ENCODE assay signal across 15 mouse cellular contexts in the genomic region with DNA sequence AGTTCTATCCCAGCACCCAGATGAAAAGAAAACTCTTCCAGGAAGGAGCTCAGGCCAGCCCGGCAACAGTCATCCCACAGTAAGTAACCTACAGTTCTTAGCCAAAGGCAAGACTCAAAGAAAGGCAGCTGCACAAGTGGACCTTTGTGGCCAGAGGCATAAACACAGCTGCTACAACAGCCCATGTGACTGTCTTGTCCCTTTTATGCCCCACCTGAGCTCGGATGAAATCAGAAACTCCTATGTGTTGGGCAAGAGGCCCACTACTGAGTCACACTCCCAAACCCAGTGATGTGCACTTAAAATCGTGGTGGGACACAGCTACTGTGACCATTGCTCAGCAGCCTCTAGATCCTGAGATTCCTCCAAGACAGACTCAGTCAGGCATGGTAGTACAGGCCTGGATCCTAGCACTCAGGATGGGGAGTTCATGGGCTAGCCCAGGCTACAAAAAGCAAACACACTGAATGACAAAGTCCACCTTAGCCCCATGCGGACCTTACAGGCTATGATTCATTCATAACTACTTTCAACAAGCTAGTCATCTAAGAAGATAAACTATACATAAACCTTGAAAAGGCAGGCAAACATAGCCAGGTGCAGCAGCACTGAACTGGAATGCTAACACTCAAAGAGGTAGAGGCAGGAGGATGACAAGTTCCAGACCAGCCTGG. TPM values are rescaled to one million over a fixed set of nuclear protein-coding genes. Genes with fewer than 3 reads are reported as not detected.
DNase-seq lines count a peak whose midpoint lies in the region; ATAC-seq and TF ChIP-seq lines count a peak whose summit lies in the region.
"Had no signal": no experiment of that assay in that cellular context is flagged by ENCODE, and none has a peak within 500 bp of the region (broad histone marks: within the 10 kb centered on the region; RNA-seq: fewer than 3 reads in every experiment).

No protein-coding gene starts in this region.

- H3K27ac ChIP-seq in forebrain, embryonic 12.5 days = peak overlapping the region; percentile 14; the same call in 1 of the 2 replicates
- H3K27ac ChIP-seq in forebrain, embryonic 10.5 days = no peak overlapping the region
- no peak overlapping the region for H3K27ac ChIP-seq in midbrain, embryonic 11.5 days (ENCODE audit: low read depth, low read length)
- no peak overlapping the region for H3K27ac ChIP-seq in midbrain, embryonic 10.5 days (replicated peaks)
- H3K27ac ChIP-seq in embryonic facial prominence, embryonic 14.5 days (replicated peaks; ENCODE audit: low read depth, low read length) = no peak overlapping the region
- peak overlapping the region; percentile 40; the same call in 1 of the 2 replicates for H3K27ac ChIP-seq in stomach, postnatal 0 days (replicated peaks)
- H3K27ac ChIP-seq: heart, embryonic 10.5 days; liver, embryonic 14.5 days had no signal

- no peak for ATAC-seq in forebrain, embryonic 12.5 days (ENCODE audit: low FRiP score)
- no peak for ATAC-seq in midbrain, embryonic 11.5 days (ENCODE audit: low FRiP score)
- ATAC-seq in embryonic facial prominence, embryonic 14.5 days (ENCODE audit: low read depth) = no peak
- peak; percentile 56; the same call in 1 of the 2 replicates for ATAC-seq in stomach, postnatal 0 days (ENCODE audit: low FRiP score, low TSS enrichment)
- ATAC-seq: forebrain, embryonic 16.5 days; inflammation-experienced regulatory T-cells, adult 6 months had no signal

- peaks cover 14% of the 10 kb centered on the region for H3K4me1 ChIP-seq in forebrain, embryonic 12.5 days
- peaks cover 32% of the 10 kb centered on the region for H3K4me1 ChIP-seq in forebrain, embryonic 10.5 days
- H3K4me1 ChIP-seq in midbrain, embryonic 11.5 days (ENCODE audit: control insufficient read depth, insufficient read depth, low read length) = no peaks in the 10 kb centered on the region
- H3K4me1 ChIP-seq in midbrain, embryonic 10.5 days = peaks cover 14% of the 10 kb centered on the region
- peaks cover 8% of the 10 kb centered on the region for H3K4me1 ChIP-seq in embryonic facial prominence, embryonic 14.5 days (ENCODE audit: control insufficient read depth, insufficient read depth, low read length)
- H3K4me1 ChIP-seq in stomach, postnatal 0 days (replicated peaks; ENCODE audit: control insufficient read depth, insufficient read depth) = no peaks in the 10 kb centered on the region

- H3K27me3 ChIP-seq in forebrain, embryonic 12.5 days = no peaks in the 10 kb centered on the region
- H3K27me3 ChIP-seq in forebrain, embryonic 10.5 days (ENCODE audit: poor library complexity, severe bottlenecking) = no peaks in the 10 kb centered on the region
- H3K27me3 ChIP-seq in midbrain, embryonic 11.5 days (ENCODE audit: control insufficient read depth, insufficient read depth, low read length) = no peaks in the 10 kb centered on the region
- no peaks in the 10 kb centered on the region for H3K27me3 ChIP-seq in midbrain, embryonic 10.5 days (ENCODE audit: low read depth, poor library complexity, severe bottlenecking)
- no peaks in the 10 kb centered on the region for H3K27me3 ChIP-seq in embryonic facial prominence, embryonic 14.5 days (replicated peaks; ENCODE audit: control insufficient read depth, insufficient read depth, low read length)
- no peaks in the 10 kb centered on the region for H3K27me3 ChIP-seq in stomach, postnatal 0 days (ENCODE audit: control insufficient read depth, insufficient read depth, low read length)

- DNase-seq in forebrain, embryonic 10.5 days (ENCODE audit: extremely low spot score, low spot score) = no peak
- DNase-seq in midbrain, embryonic 11.5 days (ENCODE audit: low spot score, missing footprints) = peak; percentile 65
- DNase-seq in midbrain, embryonic 10.5 days (ENCODE audit: low spot score) = no peak
- peak; percentile 41 for DNase-seq in embryonic facial prominence, embryonic 14.5 days (ENCODE audit: low spot score)
- peak; percentile 18 for DNase-seq in stomach, postnatal 0 days (ENCODE audit: low spot score)
- no peak for DNase-seq in urinary bladder, postnatal 14 days (ENCODE audit: low spot score)
- no peak for DNase-seq in ovary, postnatal 14 days (ENCODE audit: low spot score)
- DNase-seq: cerebellum, postnatal 10 days; lung, postnatal 10 days; midbrain, embryonic 14.5 days had no signal

- TF ChIP-seq EP300 in stomach, postnatal 0 days (optimal IDR thresholded peaks at IDR 0.05) = no peak

- no peak overlapping the region for H3K4me3 ChIP-seq in forebrain, embryonic 12.5 days (replicated peaks)
- H3K4me3 ChIP-seq in forebrain, embryonic 10.5 days = no peak overlapping the region
- H3K4me3 ChIP-seq in midbrain, embryonic 11.5 days (ENCODE audit: low read depth, low read length) = no peak overlapping the region
- no peak overlapping the region for H3K4me3 ChIP-seq in midbrain, embryonic 10.5 days
- H3K4me3 ChIP-seq in embryonic facial prominence, embryonic 14.5 days (ENCODE audit: low read depth, low read length) = no peak overlapping the region
- no peak overlapping the region for H3K4me3 ChIP-seq in stomach, postnatal 0 days (ENCODE audit: low read depth, low read length)
- H3K4me3 ChIP-seq: heart, embryonic 10.5 days had no signal

- no peak for TF ChIP-seq CTCF in stomach, postnatal 0 days (IDR thresholded peaks at IDR 0.05; ENCODE audit: low read depth)

- no peak overlapping the region for H3K9ac ChIP-seq in forebrain, embryonic 12.5 days
- H3K9ac ChIP-seq in midbrain, embryonic 11.5 days (ENCODE audit: low read length) = no peak overlapping the region
- H3K9ac ChIP-seq in embryonic facial prominence, embryonic 14.5 days (ENCODE audit: low read depth, low read length) = no peak overlapping the region
- no peak overlapping the region for H3K9ac ChIP-seq in stomach, postnatal 0 days (ENCODE audit: low read length)
- H3K9ac ChIP-seq: liver, embryonic 14.5 days had no signal

- 72% methylated on average over 4 of the region's 4 CpGs for WGBS in forebrain, embryonic 12.5 days
- WGBS in forebrain, embryonic 10.5 days = 70% methylated on average over 4 of the region's 4 CpGs
- 87% methylated on average over 4 of the region's 4 CpGs for whole genome bisulfite sequencing in midbrain, embryonic 11.5 days
- WGBS in midbrain, embryonic 10.5 days = 72% methylated on average over 4 of the region's 4 CpGs
- 49% methylated on average over 4 of the region's 4 CpGs for WGBS in embryonic facial prominence, embryonic 14.5 days
- WGBS in stomach, postnatal 0 days = 36% methylated on average over 4 of the region's 4 CpGs

- H3K4me2 ChIP-seq in forebrain, embryonic 12.5 days = no peak overlapping the region
- H3K4me2 ChIP-seq in midbrain, embryonic 11.5 days = no peak overlapping the region
- H3K4me2 ChIP-seq in embryonic facial prominence, embryonic 14.5 days (ENCODE audit: low read depth, low read length) = no peak overlapping the region
- no peak overlapping the region for H3K4me2 ChIP-seq in stomach, postnatal 0 days (replicated peaks; ENCODE audit: low read depth)

- H3K9me3 ChIP-seq in forebrain, embryonic 12.5 days = no peaks in the 10 kb centered on the region
- H3K9me3 ChIP-seq in forebrain, embryonic 10.5 days = no peaks in the 10 kb centered on the region
- no peaks in the 10 kb centered on the region for H3K9me3 ChIP-seq in midbrain, embryonic 11.5 days (ENCODE audit: control insufficient read depth, low read length)
- H3K9me3 ChIP-seq in midbrain, embryonic 10.5 days (replicated peaks) = no peaks in the 10 kb centered on the region
- no peaks in the 10 kb centered on the region for H3K9me3 ChIP-seq in embryonic facial prominence, embryonic 14.5 days (ENCODE audit: control insufficient read depth, low read length)
- no peaks in the 10 kb centered on the region for H3K9me3 ChIP-seq in stomach, postnatal 0 days (ENCODE audit: control insufficient read depth, low read length)
- H3K9me3 ChIP-seq: heart, embryonic 10.5 days had no signal

- peaks cover 45% of the 10 kb centered on the region for H3K36me3 ChIP-seq in forebrain, embryonic 12.5 days (replicated peaks)
- H3K36me3 ChIP-seq in forebrain, embryonic 10.5 days (replicated peaks) = peaks cover 96% of the 10 kb centered on the region
- peaks cover 11% of the 10 kb centered on the region for H3K36me3 ChIP-seq in midbrain, embryonic 11.5 days (ENCODE audit: control insufficient read depth, insufficient read depth, low read length)
- H3K36me3 ChIP-seq in midbrain, embryonic 10.5 days = peaks cover 83% of the 10 kb centered on the region
- peaks cover 25% of the 10 kb centered on the region for H3K36me3 ChIP-seq in embryonic facial prominence, embryonic 14.5 days (ENCODE audit: control insufficient read depth, insufficient read depth, low read length)
- H3K36me3 ChIP-seq in stomach, postnatal 0 days (ENCODE audit: control insufficient read depth, insufficient read depth, low read length) = peaks cover 3% of the 10 kb centered on the region

RNA-seq across cellular contexts. Expression of gene Dnmt1, which starts 14.9 kb away (rescaled TPM):
- polyA plus RNA-seq in forebrain, embryonic 12.5 days (2016; fragmentation: Nextera tagmentation; extraction: Ambion mirVana) = 134 and 153 TPM in 2 replicates
- polyA plus RNA-seq in forebrain, embryonic 10.5 days (2016; fragmentation: Nextera tagmentation; extraction: Ambion mirVana) = 171 and 174 TPM in 2 replicates
- polyA plus RNA-seq in midbrain, embryonic 11.5 days (2014; fragmentation: Nextera tagmentation; extraction: Ambion mirVana) = 67.4 and 73.3 TPM in 2 replicates
- 141 and 145 TPM in 2 replicates for polyA plus RNA-seq in midbrain, embryonic 10.5 days (2016; fragmentation: Nextera tagmentation; extraction: Ambion mirVana)
- 46.8 and 56.5 TPM in 2 replicates for polyA plus RNA-seq in embryonic facial prominence, embryonic 14.5 days (2014; fragmentation: Nextera tagmentation; extraction: Ambion mirVana)
- polyA plus RNA-seq in stomach, postnatal 0 days (2015; fragmentation: Nextera tagmentation; extraction: Ambion mirVana) = 17.9 TPM in 2 replicates

RNA-seq across cellular contexts. Expression of gene S1pr2, which starts 31.7 kb away (rescaled TPM):
- polyA plus RNA-seq in forebrain, embryonic 12.5 days (2016; fragmentation: Nextera tagmentation; extraction: Ambion mirVana) = 13.1 and 16.5 TPM in 2 replicates
- polyA plus RNA-seq in forebrain, embryonic 10.5 days (2016; fragmentation: Nextera tagmentation; extraction: Ambion mirVana) = 24.4 and 26.4 TPM in 2 replicates
- 18.1 and 20.1 TPM in 2 replicates for polyA plus RNA-seq in midbrain, embryonic 11.5 days (2014; fragmentation: Nextera tagmentation; extraction: Ambion mirVana)
- 19.1 and 22.1 TPM in 2 replicates for polyA plus RNA-seq in midbrain, embryonic 10.5 days (2016; fragmentation: Nextera tagmentation; extraction: Ambion mirVana)
- 54.5 and 59.6 TPM in 2 replicates for polyA plus RNA-seq in embryonic facial prominence, embryonic 14.5 days (2014; fragmentation: Nextera tagmentation; extraction: Ambion mirVana)
- polyA plus RNA-seq in stomach, postnatal 0 days (2015; fragmentation: Nextera tagmentation; extraction: Ambion mirVana) = 16.3 and 19.4 TPM in 2 replicates

RNA-seq across cellular contexts. Expression of gene Eif3g, which starts 46.4 kb away (rescaled TPM):
- 313 and 319 TPM in 2 replicates for polyA plus RNA-seq in forebrain, embryonic 12.5 days (2016; fragmentation: Nextera tagmentation; extraction: Ambion mirVana)
- 425 and 433 TPM in 2 replicates for polyA plus RNA-seq in forebrain, embryonic 10.5 days (2016; fragmentation: Nextera tagmentation; extraction: Ambion mirVana)
- polyA plus RNA-seq in midbrain, embryonic 11.5 days (2014; fragmentation: Nextera tagmentation; extraction: Ambion mirVana) = 348 and 354 TPM in 2 replicates
- polyA plus RNA-seq in midbrain, embryonic 10.5 days (2016; fragmentation: Nextera tagmentation; extraction: Ambion mirVana) = 398 and 429 TPM in 2 replicates
- 245 and 273 TPM in 2 replicates for polyA plus RNA-seq in embryonic facial prominence, embryonic 14.5 days (2014; fragmentation: Nextera tagmentation; extraction: Ambion mirVana)
- 215 and 221 TPM in 2 replicates for polyA plus RNA-seq in stomach, postnatal 0 days (2015; fragmentation: Nextera tagmentation; extraction: Ambion mirVana)

RNA-seq across cellular contexts. Expression of gene Ppan, which starts 56.9 kb away (rescaled TPM):
- polyA plus RNA-seq in forebrain, embryonic 12.5 days (2016; fragmentation: Nextera tagmentation; extraction: Ambion mirVana) = 63.2 and 66.9 TPM in 2 replicates
- 107 and 108 TPM in 2 replicates for polyA plus RNA-seq in forebrain, embryonic 10.5 days (2016; fragmentation: Nextera tagmentation; extraction: Ambion mirVana)
- polyA plus RNA-seq in midbrain, embryonic 11.5 days (2014; fragmentation: Nextera tagmentation; extraction: Ambion mirVana) = 52.3 and 57.1 TPM in 2 replicates
- polyA plus RNA-seq in midbrain, embryonic 10.5 days (2016; fragmentation: Nextera tagmentation; extraction: Ambion mirVana) = 78.4 and 97.2 TPM in 2 replicates
- 65.7 and 76.3 TPM in 2 replicates for polyA plus RNA-seq in embryonic facial prominence, embryonic 14.5 days (2014; fragmentation: Nextera tagmentation; extraction: Ambion mirVana)
- polyA plus RNA-seq in stomach, postnatal 0 days (2015; fragmentation: Nextera tagmentation; extraction: Ambion mirVana) = 32.4 and 37.3 TPM in 2 replicates

RNA-seq across cellular contexts. Expression of gene Mrpl4, which starts 57.7 kb away (rescaled TPM):
- polyA plus RNA-seq in forebrain, embryonic 12.5 days (2016; fragmentation: Nextera tagmentation; extraction: Ambion mirVana) = 110 and 111 TPM in 2 replicates
- 152 and 154 TPM in 2 replicates for polyA plus RNA-seq in forebrain, embryonic 10.5 days (2016; fragmentation: Nextera tagmentation; extraction: Ambion mirVana)
- polyA plus RNA-seq in midbrain, embryonic 11.5 days (2014; fragmentation: Nextera tagmentation; extraction: Ambion mirVana) = 120 and 121 TPM in 2 replicates
- polyA plus RNA-seq in midbrain, embryonic 10.5 days (2016; fragmentation: Nextera tagmentation; extraction: Ambion mirVana) = 141 and 143 TPM in 2 replicates
- polyA plus RNA-seq in embryonic facial prominence, embryonic 14.5 days (2014; fragmentation: Nextera tagmentation; extraction: Ambion mirVana) = 110 and 119 TPM in 2 replicates
- polyA plus RNA-seq in stomach, postnatal 0 days (2015; fragmentation: Nextera tagmentation; extraction: Ambion mirVana) = 87.3 and 90.2 TPM in 2 replicates

Comparison
In these comparisons a context has a peak if more than half of its experiments do, and no peak if none do; other contexts are left out.
1. H3K27ac ChIP-seq: peak in forebrain, embryonic 12.5 days (single experiment) and stomach, postnatal 0 days (single experiment); none in forebrain, embryonic 10.5 days (single experiment), midbrain, embryonic 11.5 days (single experiment), midbrain, embryonic 10.5 days (single experiment) and embryonic facial prominence, embryonic 14.5 days (single experiment).
2. DNase-seq: peak in midbrain, embryonic 11.5 days (single experiment), embryonic facial prominence, embryonic 14.5 days (single experiment) and stomach, postnatal 0 days (single experiment); none in forebrain, embryonic 10.5 days (single experiment), midbrain, embryonic 10.5 days (single experiment), urinary bladder, postnatal 14 days (single experiment) and ovary, postnatal 14 days (single experiment).